Mouse (Mus musculus): ENCODE data around the gene Cers6.

DNA sequence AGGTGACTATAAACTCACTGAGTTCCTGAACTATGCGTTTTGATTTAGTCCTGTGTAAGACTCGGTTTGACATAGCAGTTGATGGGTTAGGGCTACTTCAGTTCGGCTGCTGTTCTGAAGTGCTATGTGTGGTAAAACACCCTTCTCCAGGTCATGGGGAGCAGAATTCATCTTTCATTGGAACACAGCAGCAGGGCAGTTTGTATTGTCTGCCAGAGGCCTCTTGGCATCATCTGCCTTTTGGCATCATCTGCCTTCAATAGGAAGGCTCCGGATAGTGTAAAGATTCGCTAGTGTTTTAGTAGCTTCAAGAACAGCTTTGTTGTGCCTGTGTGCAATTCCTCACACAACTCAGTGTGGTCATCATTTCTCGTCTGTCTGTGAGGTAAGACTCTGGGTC is 203.5 kb downstream of the Cers6 start:
- no peak for TF ChIP-seq GATA1 (IDR thresholded peaks at IDR 0.05; ENCODE audit: low read length)
- TF ChIP-seq TAL1 (IDR thresholded peaks at IDR 0.05; ENCODE audit: low read length) = no peak
